Mouse (Mus musculus) bone marrow macrophage, adult 2 months (primary cell): ENCODE measurements around the gene Rbms1.

ENCODE experiments used
- CTCF ChIP-seq: IDR thresholded peaks from 2 replicates; pipeline ENCODE4 v1.5.1; 2012; ENCODE audit warnings: low read depth, mild to moderate bottlenecking, low read length, moderate library complexity
- POLR2A ChIP-seq: IDR thresholded peaks from 2 replicates; pipeline ENCODE4 v1.6.1; 2012; ENCODE audit warnings: mild to moderate bottlenecking, low read depth, low read length, borderline replicate concordance

DNA sequence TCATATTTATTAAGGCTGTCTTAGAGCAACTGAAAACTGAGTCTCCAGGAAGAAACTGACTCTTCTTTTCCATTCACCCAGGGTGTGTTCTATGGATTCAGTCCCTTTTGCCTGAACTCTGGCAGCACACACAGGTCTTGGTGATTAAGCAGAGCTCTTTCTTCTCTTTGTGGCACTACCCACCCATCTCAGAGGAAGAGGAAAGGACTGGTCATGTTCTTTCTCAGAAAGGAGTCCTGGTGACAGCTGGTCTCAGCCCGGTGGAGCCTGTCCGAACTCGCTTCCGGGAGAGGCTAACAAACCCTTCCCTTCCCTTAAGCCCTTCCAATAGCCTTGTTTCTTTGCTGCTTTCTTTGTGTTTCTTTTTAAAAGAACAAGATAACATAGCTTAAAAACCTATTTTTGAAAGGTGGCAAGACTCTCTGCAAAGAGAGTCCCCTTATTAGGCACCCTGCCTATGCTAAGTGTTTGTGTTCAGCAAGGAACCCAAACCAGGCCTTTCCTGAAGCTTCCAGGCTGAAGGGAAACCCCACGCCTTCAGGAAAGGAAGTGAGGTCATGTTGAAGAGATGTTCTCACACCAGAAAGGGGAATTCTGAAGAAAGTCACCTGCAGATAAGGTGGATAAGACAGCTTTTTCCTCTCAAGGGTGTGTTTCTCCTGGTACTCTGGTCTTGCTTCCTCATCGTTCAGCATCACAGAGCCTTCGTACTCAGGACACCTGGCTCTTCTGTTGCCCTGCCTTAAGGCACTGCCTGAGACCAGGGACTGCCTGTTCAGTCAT, 251.7 kb downstream of the Rbms1 start:
- no peak for TF ChIP-seq CTCF
- TF ChIP-seq POLR2A = no peak
